Mouse (Mus musculus) layer of hippocampus, postnatal 14 days (tissue): ENCODE results near the gene Pin1. TPM values are rescaled to one million over a fixed set of nuclear protein-coding genes. Genes with fewer than 3 reads are reported as not detected.
"Not testable (repeated sequence)": the region's sequence is repeated elsewhere in the genome, so short reads cannot be mapped to it uniquely, and the experiment has no call there.

Experiments used
- DNase-seq, 2 experiments: peaks; one replicate each; pipeline ENCODE4 v3.0.0; 2021 to 2022; ENCODE audit warnings: low spot score in 2 of 2, mixed read lengths in 1 of 2
- long read RNA-seq, 2 experiments: library from polyadenylated mRNA; stranded (forward); transcript quantifications; one replicate each; pipeline ENCODE4 v2.0.0; 2021
- total RNA-seq, 2 experiments: library from RNA; stranded (reverse); gene quantifications; 2 replicates each; pipeline ENCODE4 v1.2.3; 2021

The Pin1 gene
- 10 to 100 TPM; 33.8 to 34.0 TPM for total RNA-seq
- long read RNA-seq, experiment 1, transcript Pin1-201 (4 exons, 3,843 nt) = major isoform, 115 of 123 reads
- long read RNA-seq, experiment 1, partial matches to known transcripts = 1 of 123 reads
- long read RNA-seq, experiment 1, other reads (novel, unspliced or antisense) = 7 of 123 reads
- long read RNA-seq, experiment 2, transcript Pin1-201 (4 exons, 3,843 nt) = major isoform, 235 of 251 reads
- long read RNA-seq, experiment 2, partial matches to known transcripts = 12 of 251 reads
- long read RNA-seq, experiment 2, other reads (novel, unspliced or antisense) = 4 of 251 reads

DNA sequence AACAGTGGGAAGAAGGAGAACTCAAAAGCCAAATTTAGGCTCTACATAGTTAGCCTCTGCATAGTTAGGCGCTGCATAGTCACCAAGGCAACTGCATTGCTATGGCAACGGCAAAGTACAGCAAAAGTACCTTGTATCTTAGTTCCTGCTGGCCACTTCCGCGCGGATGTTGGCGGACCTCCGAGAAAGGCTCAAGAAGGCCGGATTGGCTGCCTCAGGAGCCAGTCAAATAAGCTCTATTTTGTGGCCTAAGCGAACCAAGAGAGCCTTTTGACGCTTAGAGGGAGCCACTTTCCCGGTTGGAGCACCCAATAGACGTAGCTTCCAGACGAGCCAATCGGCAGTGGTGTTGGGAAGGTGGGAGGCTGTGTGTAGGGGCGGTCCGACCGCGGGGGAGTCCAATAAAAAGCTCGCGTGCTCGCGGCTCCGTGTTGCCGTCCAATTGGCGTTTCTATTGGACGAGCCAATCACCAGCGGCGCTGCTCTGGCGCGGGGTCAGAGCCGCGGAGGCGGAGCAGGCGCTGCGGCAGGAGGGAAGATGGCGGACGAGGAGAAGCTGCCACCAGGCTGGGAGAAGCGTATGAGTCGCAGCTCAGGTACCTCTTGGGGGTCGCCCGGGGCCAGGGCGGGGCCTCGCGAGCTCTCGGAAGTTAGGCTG, at the start of gene Pin1:
Gene Pin1, plus strand, starts transcription at position 494 of the 658 bp plus-strand sequence.
- DNase-seq = peak; percentile 99

DNA sequence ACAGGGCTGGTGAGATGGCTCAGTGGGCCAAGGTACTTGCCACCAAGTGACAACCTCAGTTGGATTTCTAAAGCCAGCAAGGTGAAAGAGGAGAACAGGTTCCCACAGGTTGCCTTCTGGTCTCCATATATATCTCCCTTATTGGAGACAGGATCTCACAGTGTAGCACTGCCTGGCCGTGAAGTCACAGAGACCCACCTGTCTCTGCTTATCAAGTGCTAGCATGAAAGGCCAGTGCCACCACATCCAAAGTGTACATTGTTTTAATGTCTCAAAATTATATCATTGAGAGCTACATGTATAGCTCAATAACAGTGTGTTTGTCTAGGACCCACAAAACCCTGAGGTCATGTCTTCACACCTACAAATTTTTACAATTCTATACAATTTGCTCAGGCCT, 45.6 kb upstream of the Pin1 start:
- no peak for DNase-seq

DNA sequence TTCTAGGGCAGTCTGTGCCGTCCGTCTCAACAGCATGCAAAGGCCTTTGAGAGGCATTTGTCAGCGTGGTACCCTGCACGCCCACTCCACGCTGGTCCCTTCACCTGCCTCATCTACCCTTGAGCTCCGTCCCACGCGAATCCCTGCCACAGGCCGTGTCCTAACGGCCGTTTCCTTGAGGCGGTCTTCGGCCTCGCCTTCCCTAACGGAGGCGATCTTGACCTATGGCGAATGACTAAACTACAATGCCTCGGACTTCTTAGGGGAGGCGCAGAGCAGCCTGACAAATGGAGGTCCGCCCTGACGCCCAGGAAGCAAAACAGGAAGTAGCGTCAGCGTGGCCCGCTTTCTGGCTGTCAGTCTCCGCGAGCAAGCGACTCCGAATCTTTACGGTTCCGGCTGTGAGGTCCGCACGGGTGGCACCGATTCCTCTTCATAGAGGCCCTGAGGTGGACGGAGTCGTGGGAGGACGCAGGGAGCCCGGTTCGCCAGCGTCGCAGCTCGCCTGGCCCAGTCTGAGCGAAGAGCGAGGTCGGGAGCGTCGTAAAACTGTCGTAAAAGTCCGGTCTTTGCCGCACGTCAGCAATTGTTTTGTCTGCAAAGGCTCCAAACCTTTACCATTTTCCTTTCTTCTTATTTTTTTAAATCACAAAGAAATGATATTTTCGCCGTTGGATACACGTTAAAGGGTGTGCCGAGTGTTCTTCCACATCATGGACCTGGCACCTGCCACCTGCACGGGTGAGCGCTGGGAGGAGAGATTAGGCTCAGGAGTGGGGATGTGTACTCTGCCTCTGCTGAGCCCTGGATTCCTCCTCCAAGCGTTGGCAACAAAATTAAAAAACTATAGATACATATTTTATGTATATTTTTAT, 44.6 kb upstream of the Pin1 start:
- peak; percentile 89 to 95 for DNase-seq

DNA sequence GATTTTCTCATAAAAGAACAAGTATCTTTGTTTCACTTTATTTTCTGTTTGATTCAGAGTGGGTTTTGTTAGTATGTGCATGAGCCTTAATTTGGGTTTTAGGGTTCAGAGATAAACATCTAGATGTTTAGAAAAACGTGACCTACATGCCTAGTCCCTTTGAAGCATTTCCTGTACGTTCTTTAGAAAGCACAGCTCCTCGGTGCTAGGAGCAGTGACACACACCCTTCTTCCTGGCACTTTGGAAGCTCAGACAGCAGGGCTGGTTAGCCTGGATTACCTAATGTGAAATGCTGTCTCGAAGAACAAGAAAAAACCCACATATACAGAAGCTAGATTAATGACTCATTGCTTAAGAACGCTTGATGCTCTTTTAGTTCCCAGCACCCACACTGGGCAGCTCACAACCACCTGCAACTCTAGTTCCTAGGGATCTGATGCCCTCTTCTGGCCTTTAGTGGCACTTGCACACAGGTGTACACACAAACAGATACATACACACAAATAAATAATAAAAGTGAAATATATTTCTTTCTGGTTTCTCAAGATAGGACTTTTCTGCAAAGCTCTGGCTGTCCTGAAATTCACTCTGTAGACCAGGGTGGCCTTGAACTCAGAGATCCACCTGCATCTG, 41.9 kb upstream of the Pin1 start:
- DNase-seq = no peak

DNA sequence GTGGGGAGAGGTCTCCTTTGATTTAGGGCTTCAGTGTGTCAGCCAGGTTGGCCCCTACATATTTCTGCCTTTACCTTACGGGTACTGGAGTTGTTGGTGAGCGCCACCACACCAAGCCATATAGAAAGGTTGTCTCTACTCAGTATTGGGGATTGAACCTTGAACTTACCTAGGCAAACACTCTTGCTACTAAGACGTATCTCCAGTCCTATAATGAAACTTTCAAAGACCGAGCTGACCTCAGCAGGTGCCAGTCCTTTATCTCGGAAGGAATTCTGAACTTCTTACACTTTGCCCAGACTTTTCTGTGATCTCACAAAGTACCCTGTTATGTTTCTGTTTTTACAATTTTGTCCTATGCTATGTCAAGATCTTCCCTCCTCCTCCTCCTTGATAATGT, 39.9 kb upstream of the Pin1 start:
- no peak for DNase-seq

DNA sequence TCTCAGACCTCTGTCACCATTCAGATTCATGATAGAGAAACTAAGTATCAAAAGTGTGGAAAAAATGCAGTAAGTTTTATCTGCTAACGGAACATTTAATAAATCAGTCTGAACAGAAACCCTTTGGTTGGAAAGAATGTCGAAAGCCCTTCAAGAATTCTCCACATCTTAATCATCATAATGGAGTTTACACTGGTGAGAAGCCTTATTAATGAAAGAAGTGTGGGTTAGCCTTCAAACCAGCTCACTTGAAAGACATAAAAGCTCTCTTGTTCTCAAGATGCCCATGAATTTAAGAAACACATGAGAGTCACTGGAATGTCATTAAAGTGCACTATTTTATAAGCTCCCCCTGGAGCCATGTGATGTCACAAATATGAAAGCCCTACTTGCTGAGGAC, 35.2 kb upstream of the Pin1 start:
- no peak for DNase-seq

DNA sequence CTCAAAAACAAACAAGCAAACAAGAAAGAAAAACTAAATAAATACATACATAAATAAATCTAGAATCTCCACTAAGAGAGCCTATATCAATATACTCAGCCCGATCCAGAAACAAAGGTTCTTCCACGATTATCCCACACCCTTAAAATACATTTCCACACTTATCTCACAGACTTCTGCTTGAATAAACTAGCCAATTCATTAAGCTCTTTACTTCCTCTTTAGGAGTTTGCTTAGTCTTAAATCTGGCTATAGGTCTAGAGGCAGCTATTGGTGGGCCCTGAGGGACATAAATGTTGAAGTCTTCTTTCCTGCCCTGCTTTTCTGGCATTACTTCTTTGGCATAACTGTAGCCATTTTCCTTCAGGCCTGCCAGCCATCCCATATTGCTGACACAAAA, 20.6 kb upstream of the Pin1 start:
- DNase-seq = no peak

DNA sequence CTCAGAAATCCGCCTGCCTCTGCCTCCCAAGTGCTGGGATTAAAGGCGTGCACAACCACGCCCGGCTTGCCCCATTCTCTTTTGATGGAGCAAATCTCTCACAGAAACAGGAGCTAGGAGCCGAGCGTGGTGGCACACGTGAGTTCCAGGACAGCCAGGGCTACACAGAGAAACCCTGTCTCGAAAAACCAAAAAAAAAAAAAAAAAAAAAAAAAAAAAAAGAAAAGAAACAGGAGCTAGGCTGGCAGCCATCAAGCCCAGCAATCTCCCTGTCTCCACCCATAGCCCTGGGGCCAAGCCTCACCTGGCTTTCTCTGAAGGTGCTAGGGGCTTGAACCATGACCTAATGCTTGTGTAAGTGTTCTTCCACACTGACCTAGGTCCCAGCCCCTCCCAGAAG, 16.2 kb upstream of the Pin1 start:
- not testable (repeated sequence) for DNase-seq

DNA sequence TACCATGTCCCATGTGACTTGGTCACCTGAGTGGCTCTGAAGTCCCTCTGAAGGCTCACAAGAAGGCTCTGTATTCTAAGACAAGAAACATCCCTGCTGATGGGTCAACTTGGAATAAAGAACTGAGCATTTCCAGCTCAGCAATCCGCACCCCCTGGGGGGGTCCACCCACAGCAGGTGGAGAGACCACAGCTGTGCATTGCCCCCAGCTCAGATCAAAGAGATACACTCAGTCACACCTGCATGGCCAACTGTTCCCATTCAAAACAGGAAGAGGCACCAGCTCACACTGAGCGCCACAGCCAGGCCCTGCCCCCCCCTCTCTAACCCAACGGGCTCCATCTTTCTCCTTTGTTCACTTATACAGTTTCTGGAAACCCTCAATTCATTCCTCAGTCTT, 15.6 kb upstream of the Pin1 start:
- DNase-seq = no peak

DNA sequence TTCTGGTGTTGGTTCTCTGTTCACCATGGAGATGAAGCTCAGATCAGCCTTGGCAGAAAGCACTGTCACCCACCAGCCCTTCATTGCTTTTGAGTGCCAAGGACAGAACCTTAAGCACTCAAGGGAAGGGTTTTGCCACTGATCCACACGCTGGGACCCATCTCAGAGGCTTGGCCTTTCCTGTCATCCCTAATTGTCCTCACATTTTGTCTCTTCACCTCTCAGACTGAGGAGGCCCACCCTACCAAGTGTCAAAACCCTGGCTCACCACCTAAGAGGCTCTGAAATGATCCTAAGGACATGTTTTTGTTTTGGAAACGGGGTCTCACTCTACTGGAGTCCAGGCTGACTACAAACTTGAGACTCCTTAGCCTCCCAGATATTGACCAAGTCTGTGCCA, 15.1 kb upstream of the Pin1 start:
- no peak for DNase-seq

DNA sequence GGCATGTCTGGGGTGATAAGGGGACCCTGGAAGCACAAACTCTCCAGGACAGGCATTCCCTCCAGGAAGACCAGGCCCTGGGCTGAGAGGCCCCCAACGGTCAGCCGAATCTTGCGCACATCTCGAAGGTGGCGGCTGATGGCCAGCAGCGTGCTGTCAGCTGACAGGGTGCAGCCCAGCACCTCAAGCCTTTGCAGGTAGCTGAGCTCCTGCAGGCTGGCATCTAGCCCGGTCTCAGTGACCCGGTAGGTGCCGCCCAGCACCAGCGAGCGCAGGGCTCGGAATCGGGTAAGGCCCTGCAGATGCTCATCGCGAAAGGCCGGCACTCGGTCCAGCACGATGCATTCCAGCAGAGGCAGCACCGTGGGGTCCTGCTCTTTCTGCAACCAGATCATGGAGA, 13.3 kb upstream of the Pin1 start:
- no peak for DNase-seq

DNA sequence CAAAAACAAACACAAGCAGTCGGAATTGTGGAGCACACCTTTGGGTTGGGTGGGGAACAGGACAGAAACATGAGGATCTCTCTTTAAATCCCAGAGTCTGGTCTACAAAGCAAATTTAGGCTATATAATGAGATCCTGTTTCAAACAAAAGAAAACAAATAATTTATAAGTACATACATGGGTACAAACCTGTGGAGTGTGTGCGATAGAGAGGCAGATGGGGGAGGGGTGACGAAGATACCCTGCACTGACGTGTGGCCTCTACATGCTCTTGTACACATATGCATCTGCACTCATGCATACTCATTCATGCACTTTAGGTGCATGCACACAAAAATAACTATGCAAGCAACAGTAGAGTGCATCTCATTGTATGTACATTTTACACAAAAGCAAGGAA, 12.4 kb upstream of the Pin1 start:
- no peak for DNase-seq

DNA sequence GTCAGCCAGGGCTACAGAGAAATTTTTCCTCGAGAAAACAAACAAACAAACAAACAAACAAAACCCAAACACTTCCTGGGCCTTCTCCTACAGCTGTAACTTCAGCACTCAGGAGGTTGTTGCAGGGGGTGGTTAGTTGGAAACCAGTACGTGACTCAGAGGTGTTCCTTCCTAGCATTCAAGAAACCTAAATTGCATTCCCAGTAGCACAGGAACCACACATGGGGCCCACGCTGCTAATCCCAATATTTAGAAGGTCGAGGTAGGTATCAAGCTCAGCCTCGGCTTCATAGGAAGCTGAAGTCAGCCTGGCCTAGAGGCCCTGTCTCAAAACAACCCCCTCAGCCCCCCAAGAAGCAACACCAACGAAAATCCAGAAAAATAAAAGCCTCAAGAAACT, 10.4 kb upstream of the Pin1 start:
- no peak for DNase-seq

DNA sequence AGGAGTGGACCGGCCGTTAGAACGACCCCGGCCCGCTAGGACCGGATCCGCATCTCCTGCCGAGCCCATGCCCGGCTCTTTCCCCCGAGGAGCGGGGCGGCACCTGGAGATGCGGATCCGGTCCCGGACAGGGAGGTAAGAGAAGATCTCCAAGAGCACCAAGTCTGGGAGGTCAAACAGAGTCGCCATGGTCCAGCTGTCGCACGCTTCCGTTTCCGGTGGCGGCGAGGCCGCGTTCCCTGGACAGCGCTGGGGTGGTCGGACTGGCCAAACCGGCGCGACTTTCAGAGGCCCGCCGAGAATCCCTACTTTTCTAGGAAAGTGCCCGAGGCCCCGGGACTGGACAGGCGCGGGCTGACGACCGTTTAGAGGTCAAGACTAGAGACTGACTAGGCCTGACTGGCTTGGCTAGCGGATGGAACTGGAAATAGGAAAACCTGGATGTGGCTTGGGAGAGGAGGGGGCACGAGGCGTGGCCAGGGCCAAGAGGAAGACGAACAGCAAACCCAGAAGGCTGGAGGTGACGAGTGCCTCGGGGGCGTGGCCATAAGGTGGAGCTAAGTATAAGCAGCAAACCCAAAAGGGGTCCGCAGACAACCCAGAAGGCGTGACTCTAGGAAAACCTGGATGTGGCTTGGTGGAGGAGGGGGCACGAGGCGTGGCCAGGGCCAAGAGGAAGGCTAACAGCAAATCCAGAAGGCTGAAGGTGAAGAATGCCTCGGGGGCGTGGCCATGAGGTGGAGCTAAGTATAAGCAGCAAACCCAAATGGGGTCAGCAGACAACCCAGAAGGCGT, 9.6 kb upstream of the Pin1 start, which contains the start of gene Ubl5:
Gene Ubl5, plus strand, starts transcription at position 778 of the 795 bp plus-strand sequence.
- peak; percentile 70 to 78 for DNase-seq

DNA sequence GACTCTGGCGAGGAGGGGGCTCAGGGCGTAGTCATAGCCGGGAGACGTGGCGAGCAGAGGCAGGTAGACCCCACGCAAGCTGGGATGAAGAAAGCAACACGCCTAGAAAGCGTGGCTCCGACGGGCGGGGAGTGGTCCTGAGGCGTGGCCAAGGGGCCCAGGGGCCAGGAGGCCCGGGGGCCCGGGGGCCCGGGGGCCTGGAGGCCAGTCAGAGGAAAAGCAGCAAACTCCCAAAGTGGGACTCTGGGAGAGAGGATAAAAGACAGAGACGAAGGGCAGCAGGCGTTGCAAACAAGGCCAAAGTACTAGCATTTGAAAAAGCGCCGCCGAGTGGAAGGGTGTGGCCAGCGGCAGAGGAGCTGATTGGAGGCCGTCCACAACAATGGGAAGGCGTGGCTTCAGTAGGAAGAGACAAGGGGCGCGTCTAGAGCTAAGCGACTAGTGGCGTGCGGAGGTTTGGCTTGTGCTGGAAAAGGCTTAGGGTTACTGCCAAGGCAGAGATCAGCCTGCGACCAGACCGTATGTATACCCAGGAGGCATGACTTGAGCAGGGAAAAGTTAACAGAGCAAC, 8.9 kb upstream of the Pin1 start:
- peak; percentile 70 to 84 for DNase-seq

DNA sequence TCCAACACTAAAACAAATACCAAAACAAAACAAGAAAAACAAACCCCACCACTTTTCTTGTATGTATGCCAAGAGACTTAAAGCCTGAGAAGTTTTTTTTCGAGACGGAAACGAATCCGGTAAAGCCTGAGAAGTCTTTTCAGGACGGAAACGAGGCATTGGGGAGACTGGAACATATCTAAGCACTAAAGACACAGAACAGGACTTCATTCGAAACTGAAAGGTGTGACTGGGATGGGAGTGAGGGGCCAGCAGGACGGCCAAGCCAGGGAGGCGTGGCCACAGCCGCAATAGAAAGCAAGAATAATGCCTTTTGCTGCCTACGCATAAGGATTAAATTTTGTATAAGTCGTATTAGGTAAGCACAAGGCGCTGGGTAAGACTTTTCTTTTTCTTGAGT, 8.1 kb upstream of the Pin1 start:
- no peak for DNase-seq

DNA sequence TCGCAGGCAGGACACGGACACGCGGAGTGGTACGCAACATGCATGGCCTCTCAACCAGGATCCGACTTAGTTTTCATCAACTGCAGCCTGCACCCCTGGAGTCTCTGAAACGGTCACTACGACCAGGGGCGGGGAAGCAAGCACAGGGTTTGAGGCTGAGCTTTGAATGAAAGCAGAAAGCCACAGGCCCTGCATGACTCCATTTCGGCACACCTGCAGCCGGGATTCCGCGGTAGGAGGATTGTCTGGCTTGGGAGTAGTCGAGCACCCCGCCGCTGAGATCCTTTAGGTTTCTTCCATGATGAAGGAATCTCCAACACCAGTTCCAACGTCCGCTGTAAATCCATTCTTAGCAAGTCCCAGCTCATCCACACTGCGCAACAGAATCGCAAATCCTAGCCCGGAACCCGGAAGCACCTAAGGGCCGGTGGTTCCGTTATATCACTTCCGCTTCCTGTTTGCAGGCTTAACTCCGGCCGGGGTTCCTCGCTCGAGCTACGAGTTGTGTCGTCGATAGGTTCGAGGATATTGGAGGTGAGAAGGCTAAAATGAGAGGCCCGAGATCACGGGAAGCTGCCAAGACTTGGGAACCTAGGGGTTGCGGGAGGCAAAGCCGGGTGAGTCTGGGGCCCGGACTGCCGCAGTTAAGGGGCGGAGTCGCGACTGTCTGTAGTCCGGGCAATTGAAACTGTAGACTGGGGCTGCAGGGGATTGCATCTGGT, 7.4 kb upstream of the Pin1 start, which contains the start of gene Fbxl12:
Gene Fbxl12, minus strand, starts transcription at position 408 of the 722 bp plus-strand sequence.
- DNase-seq = peak; percentile 76 to 81

DNA sequence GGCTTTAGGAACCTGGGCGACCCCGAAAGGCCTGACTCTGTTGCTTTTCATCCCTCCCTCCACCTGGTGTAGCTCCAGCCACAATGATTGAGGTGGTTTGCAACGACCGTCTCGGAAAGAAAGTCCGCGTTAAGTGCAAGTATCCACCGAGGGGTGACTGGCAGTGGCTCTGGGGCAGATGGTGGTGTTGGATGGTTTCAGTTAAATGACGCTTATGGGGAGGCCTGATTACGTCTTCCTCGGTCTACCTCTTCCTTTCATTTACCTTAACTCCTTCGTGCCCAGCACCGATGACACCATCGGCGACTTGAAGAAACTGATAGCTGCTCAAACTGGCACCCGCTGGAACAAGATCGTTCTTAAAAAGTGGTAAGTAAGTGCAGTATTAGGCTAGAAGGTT, 6.8 kb upstream of the Pin1 start:
- peak in 1 of 2 experiments; percentile 44 for DNase-seq

DNA sequence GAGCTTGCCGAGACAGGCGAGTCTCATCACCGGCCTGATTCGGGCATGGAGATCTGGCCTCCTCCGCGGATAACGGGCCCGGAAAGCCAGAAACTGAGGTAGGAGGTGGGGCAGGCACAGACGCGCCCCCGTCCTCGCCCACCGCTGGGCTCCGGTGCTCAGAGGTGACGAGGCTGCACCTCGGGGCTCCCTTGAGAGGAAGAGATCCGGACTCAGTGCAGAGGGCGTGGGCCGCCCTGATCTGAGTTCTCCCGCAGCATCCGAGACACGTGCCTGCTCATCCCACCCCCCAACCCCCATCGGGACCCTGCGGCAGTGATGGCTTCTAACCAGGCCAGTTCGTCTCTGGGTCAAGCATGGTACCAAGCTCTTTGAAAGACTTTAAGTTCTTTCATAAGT, 364 bp downstream of the Pin1 start:
- peak in 1 of 2 experiments; percentile 46 for DNase-seq
